Mouse (Mus musculus): ENCODE measurements around the gene Rapgef6.
"Not testable (repeated sequence)": the region's sequence is repeated elsewhere in the genome, so short reads cannot be mapped to it uniquely, and the experiment has no call there.

The Rapgef6 gene

DNA sequence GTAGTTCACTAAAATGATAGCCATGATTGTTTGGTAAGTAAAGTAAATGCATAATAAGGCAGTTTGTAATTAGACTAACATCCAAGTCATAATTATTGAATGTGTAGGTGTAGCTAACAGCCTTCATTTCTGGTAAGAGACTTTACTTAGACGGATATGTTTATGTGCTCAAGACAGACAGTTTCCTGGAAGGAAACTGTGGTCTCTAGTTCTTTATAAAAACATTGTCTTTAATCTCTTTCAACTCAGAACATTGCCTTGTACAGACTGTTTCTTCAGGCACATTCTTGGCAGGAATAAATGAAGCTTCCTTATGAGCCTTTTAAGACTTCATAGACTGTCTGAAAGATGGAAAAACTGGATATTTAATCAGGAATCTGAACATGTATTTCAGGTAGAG lies 45.3 kb downstream of the Rapgef6 start:
- in situ Hi-C loops (cut with MboI; ENCODE audit: low sequenced_read_pairs), result no loop called here

DNA sequence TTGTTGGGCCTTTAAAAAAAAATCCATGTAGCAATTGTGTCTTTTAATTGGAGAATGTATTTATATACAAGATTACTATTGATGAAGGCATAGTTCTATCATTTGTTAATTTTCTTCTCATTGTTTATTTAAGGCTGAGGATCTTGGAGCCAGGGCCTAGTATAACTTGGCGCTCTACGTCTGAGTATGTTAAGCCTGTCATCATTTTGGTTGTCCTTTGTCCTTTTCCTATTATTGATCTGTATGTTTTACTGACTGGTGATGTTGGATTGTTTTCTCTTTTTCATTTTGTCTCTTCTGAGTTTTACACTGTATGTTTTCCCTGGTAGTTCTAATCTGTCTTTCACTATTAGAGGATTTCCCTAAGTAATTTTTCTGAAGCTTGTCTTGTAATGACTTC lies 52.1 kb downstream of the Rapgef6 start:
- in situ Hi-C loops (cut with MboI; ENCODE audit: low sequenced_read_pairs), result no loop called here

DNA sequence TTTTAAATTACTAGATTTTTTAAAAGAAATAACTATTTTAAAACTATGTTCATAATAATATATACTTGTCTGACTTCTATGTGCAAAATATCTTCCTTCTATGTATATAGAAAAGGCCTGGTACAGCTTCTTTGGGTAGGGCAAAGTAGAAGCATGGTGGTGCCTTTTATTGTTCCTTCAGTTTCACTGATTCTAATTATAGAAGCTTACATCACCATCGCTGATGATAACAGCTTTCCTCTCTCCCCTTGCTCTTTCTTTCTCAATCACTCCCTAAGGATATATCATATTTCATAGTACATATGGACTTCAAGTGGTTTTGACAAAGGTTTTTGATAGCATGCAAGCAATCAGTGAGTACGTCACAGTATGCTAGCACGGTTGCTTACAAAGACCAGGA lies 69.9 kb downstream of the Rapgef6 start:
- in situ Hi-C loops (cut with MboI; ENCODE audit: low sequenced_read_pairs), result no loop called here

DNA sequence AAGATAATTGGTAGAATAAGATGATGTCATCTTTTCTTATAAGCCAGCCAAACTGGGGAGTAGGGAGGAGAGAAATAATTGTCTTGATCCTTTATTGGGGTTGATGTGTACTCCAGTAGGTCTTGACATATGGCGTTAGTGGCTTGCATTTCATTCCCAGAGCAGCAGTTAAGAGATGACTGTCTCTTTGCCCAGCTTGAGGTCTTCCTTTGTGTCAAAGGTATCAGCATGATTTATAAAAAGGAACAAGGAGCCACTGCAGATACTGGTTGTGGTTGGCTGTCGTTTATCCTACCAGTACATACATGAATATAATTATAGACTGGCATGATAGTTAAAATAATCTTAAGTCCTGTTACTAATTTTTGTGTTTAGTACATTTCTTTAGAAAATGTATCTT lies 71.4 kb downstream of the Rapgef6 start:
- in situ Hi-C loops (cut with MboI; ENCODE audit: low sequenced_read_pairs), result no loop called here

DNA sequence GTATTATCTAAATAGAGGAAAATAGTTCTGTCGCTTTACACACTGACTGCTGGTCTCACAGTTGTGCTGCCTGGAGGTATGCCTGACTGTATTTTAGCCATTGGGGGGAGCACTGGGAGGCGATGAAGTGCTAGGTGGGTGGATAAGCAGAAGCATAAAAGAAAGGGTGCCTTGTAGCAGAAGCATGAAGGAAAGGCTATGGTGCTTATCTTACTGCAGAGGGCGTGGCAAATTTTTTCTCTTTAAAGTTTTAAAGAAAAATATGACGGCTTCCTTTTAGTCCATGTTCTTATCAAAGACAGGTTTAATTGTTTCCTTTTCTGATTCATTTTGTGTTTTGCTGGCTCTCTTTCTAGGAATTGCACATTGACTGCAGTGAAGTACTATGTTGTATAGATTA lies 72.4 kb downstream of the Rapgef6 start:
- in situ Hi-C loops (cut with MboI; ENCODE audit: low sequenced_read_pairs), result no loop called here

DNA sequence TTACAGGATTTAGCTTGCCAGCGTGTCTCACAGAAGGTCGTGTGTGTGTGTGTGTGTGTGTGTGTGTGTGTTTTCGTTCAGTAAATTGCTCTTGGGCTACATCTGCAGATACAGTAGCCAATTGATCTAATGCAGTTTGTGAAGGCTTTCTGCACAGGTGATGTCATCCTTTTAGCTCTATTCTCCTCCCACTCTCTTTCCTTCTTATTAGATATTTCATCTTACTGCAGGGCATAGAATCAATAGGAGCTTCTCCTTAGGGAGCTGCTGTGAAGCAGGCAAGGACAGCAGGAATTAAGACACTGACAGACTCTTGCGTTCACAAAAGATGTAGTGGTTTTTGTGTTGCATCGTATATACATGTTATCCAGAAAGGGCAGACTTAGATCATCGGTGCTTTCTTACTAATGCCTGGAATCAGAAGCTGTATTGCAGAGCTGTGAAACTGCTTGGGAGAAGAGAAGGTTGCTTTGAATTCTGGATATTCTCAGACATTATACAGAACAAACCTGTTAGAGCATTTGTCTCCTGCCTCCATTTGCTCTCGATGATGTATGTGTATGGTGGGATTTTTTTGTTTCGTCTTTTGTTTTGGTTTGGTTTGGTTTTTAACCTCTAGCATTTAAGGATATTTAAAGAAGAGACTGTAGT lies 73.4 kb downstream of the Rapgef6 start:
- in situ Hi-C loops (cut with MboI; ENCODE audit: low sequenced_read_pairs), result no loop called here

DNA sequence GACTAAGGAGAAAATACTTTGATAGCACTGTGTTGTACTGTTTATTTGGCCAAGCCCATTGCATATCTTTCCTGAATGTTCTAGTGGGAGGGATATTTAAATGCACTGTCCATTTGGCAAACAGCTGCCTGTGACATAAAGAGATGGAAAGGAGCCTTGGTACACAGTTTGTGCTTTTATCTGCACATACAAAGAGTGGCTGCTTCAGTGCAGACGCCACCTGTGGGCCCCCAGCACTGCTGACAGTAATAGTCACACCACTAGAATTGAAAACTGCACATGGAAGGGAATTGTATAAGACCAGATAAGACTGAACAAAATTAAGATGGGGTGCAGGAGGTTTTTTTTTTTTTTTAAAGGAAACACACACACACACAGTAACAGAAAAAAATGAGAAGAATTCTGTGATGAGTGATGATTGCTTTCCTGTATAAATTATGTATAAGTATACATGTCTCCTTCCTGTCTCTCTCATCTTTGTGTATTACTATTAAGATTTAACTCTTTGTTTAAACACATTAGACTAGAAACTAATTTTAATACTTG lies 75.3 kb downstream of the Rapgef6 start:
- in situ Hi-C loops (cut with MboI; ENCODE audit: low sequenced_read_pairs), result no loop called here

DNA sequence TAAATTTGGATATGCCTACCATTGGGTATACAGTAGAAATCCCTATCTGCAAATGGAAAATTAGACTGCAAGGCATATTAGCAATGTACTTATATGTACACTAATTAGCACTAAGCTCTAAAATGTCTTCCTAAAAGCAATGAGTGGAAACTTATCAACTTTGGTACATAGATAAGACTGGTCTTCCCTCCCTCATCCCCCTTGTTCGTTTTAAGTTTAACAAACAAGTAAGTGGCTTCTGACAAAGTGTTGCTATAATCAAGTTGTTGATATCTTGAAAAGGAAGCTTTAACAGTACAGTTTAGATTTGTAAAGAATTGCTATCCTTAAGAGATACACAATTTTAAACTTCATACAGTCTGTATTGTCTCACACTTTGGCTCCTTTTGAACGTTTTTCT lies 78.5 kb downstream of the Rapgef6 start:
- in situ Hi-C loops (cut with MboI; ENCODE audit: low sequenced_read_pairs), result no loop called here

DNA sequence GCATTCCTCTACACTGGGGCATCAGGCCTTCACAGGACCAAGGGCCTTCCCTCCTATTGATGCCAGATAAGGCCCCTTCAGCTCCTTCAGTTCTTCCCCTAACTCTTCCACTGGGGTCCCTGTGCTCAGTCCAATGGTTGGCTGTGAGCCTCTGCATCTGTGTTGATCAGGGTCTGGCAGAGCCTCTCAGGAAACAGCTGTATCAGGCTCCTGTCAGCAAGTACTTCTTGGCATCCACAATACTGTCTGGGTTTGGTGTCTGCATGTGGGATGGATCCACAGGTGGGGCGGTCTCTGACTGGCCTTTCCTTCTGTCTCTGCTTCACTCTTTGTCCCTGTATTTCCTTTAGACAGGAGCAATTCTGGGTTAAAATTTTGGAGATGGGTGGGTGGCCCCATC lies 80.1 kb downstream of the Rapgef6 start:
- in situ Hi-C loops (cut with MboI; ENCODE audit: low sequenced_read_pairs), result not testable (repeated sequence)

DNA sequence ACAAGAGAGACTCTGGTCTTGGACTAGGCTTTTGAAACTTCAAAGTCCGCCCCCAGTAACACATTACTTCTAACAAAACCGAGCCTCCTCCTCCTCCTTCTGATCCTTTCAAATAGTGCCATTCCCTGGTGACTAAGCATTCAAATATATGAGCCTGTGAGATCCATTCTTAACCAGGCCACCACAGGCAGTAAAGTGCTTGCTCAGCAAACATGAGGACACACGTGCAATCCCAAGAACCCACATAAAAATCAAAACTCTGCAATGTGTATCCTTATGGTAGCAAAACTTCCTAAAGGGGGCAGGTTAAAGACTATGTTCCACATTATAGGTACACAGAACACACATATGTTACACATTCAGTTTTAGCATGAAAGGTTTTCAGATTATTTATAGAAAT lies 81.8 kb downstream of the Rapgef6 start:
- in situ Hi-C loops (cut with MboI; ENCODE audit: low sequenced_read_pairs), result no loop called here

DNA sequence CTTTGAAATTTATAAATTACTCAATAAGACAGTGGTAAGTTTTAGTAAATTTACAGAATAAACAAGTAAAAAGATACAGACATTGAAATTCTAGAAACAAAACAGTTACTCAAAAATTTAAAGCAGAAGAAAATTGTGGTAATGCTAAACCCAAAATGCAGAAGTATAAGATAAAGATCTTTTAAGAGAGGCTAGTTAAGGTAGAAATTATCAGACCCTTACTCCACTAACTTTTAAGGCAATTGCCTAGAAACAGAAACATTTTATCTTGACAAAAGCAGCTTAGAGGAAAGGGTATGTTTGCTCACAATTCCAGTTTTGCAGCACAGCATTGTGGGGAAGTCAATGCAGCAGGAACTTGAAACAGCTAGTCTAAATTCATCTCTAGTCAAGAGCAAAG lies 91.0 kb downstream of the Rapgef6 start:
- in situ Hi-C loops (cut with MboI; ENCODE audit: low sequenced_read_pairs), result no loop called here

DNA sequence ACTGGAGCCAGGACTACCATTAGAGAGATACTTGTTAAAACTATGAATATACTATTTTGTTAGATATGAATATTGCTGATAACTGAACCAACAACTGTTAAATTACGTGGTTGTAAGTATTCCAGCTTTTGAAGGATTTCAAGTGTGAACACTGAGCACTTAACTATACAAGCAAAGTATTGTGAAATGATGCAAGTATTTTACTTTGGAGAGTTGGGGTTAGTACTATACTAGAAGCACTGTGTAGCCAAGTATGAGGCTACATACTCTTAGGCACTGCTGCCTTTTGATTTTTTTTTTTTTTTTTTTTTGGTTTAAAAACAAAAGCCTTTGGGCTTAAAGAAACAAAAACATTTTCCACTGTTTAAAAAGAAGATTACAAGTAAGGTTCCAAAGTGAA lies 91.9 kb downstream of the Rapgef6 start:
- in situ Hi-C loops (cut with MboI; ENCODE audit: low sequenced_read_pairs), result no loop called here

DNA sequence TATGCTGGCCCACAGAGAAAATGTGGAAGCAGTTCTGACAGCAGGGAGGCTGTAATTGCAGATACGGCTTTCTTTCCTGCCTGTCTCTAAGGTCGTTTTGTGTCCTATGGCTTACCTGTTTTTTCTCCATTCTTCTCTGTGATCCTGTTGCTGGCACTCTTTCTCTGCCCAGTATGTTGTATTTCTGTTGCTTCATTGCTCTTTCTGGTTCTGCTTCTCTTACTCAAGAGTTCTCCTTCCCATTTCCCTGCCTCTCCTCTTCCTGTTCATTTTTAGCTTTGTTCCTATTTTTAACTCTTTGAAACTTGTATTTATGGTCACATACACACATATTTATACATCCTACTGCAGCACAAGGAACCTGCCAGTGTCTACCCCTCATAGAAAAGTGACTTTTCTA lies 96.2 kb downstream of the Rapgef6 start:
- in situ Hi-C loops (cut with MboI; ENCODE audit: low sequenced_read_pairs), result no loop called here

DNA sequence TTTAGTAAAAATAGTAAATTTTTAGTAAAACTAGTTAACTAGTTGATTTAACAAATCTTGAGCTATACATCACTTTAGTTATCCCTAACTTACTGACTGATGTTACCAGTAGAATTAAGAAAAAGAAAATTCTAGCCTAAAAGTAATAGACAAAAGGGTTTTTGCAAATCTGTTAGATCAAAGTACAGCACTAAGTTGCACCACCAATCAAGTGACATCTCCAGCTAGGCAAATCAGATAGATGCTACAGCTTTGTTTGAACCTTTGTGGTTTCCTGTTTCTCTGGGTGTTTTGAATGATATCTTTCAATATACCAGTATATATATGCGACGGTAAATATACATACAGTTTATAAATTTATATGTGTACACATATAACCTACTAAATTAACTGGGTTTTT lies 99.1 kb downstream of the Rapgef6 start:
- in situ Hi-C loops (cut with MboI; ENCODE audit: low sequenced_read_pairs), result no loop called here

DNA sequence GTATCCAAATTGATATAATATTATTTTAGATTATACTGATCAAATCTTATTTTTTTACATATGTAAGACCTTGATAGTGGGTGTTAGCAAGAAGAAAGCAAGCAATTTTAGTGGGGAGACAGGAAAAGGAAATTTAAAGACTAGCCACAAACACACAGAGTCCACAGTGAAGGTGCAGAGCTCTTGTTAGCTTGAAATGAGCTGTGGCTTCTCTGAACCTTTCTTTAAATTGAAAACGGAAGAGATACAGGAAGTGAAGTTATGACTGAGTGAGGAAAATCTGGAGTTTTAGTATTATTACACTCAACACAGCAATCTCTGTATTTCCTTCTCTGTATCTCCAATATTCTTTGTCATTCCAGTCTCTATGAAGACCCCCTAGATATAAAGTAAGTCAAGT lies 104.3 kb downstream of the Rapgef6 start:
- in situ Hi-C loops (cut with MboI; ENCODE audit: low sequenced_read_pairs), result no loop called here

DNA sequence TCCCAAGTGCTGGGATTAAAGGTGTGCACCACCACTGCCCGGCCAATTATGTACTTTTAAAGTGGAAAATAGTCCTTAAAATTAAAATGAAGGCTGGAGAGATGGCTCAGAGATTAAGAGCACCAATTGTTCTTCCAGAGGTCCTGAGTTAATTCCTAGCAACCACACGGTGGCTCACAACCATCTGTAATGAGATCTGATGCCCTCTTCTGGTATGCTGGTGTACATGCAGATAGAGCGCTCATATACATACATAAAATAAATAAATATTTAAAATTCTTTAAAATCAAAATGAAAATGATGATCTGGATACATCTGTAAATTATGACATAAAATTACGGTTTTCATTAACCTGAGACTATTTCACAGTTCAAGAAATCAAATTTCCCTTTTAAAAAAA lies 123.8 kb downstream of the Rapgef6 start:
- in situ Hi-C loops (cut with MboI; ENCODE audit: low sequenced_read_pairs), result no loop called here

DNA sequence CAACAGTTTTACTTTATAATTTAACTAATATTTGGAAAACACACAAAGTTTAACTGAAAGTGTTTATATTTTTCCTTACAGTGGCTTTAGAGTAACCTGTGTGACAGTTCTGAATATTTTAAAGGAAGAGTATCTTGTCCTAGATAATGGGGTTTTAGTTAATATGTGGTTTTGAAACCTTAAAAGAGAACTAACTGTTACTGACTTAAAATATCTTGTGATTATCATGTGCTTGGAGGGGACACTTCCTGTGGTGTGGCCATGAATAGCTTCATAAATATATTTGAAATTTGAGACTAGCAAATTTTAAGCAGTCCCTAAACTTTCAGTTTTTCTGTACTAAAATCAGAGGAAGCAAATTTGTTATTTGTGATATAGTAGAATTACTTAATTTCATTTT lies 125.9 kb downstream of the Rapgef6 start:
- in situ Hi-C loops (cut with MboI; ENCODE audit: low sequenced_read_pairs), result no loop called here

DNA sequence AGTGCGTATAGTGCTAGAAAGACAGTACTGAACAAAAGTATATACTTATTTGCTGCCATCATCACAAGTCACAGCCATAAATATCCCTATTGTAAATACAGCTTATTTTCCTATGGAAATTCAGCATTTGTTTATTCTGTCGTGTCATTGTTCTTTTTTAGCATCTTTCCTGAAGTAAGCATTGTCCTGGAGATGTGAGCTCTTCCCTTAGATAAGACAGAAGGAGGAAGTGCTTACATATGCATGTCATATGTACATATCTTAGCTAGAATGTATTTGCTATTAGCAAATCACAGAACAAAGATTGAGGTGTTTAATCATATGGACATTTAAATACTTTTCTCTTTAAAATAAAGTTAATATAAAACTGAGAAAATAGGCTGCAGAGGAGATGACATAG lies 132.8 kb downstream of the Rapgef6 start:
- in situ Hi-C loops (cut with MboI; ENCODE audit: low sequenced_read_pairs), result no loop called here

DNA sequence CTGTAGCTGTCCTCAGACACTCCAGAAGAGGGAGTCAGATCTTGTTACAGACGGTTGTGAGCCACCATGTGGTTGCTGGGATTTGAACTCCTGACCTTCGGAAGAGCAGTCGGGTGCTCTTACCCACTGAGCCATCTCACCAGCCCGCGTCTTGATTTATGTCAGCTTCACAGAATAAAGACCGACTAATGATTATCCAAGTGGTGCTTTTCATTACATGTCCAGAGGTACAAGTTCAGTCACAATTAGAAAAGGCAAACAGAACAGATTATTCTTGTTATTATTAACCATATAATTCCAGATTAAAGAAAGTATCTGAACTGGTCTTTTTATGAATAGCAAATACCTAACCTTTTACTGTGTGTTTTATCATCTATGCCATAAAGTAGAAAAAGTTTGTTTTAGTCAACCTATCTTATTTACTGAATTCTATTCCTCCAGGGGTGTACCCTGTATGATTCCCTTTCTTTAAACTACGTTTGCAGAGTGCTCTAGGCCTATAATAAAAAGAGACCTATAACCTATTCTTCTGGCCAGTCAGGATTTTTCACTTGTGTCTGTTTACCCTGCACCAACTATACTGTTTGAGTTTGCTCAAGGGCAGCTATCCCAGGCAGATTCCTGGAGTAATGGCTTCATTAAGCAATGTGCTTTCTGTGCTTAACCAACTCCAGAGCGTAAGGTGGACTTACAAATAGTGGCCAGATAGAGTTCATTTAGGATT lies 151.1 kb downstream of the Rapgef6 start:
- in situ Hi-C loops (cut with MboI; ENCODE audit: low sequenced_read_pairs), result no loop called here

DNA sequence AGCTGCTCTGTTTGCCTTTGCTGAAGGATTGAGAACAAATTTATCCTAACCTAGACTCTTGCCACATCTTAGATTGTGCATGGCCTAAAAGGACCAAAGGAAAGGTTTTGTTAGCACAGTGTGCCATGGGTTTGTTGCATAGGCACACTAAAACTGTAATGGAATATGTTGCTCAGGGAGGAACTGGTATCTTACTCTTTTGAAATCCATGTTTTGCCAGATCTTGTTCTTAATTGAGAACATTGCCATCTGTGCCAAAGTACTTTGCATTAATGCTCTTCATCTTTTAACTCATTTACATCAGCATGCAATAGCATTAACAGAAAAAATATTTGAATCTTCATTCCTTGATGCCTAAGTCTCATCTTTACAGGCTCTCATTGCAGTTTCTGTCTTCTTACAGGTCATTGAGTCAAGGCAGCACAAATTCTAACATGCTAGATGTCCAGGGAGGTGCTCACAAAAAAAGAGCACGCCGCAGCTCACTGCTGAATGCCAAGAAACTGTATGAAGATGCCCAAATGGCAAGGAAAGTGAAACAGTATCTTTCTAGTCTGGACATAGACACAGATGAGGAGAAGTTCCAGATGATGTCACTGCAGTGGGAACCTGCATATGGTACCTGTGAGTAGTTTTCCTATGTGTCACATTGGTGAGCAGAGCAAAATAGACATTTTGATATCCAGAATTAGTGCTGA lies 153.3 kb downstream of the Rapgef6 start:
- in situ Hi-C loops (cut with MboI; ENCODE audit: low sequenced_read_pairs), result no loop called here

DNA sequence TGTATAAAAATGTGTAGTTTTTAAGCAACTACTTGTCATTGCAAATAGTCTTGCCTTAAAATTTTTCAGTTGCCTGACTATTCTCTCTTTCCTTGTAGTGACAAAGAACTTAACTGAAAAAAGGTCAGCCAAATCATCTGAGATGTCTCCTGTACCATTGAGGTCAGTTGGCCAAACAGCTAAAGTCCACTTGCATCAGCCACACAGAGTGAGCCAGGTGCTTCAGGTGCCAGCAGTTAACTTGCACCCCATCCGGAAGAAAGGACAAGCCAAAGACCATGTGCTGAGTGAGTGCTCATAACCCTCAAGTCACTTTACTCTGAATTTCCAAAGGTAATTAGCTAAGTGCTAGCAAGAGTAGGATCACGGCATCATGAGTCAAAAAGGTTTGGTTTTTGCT lies 156.5 kb downstream of the Rapgef6 start:
- in situ Hi-C loops (cut with MboI; ENCODE audit: low sequenced_read_pairs), result no loop called here

DNA sequence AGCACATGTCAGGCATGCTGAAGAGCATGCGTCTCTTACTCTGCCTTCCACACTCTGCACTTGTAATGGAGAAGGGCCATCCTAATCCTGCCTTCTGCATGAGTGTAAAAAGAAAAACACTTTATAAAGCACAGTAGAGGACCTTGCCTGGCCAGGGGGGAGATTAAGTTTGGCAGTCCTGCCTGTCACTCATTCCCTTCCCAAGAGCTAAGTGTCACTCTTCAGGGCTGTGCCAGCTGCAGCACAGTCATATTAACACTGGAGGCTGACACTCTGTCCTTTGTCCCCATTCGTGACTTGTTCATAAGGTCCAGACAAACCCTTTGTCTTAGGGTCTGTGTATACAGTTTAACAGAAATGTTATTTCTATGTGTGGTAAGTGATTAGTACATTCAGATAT lies 162.2 kb downstream of the Rapgef6 start:
- in situ Hi-C loops (cut with MboI; ENCODE audit: low sequenced_read_pairs), result no loop called here
